Mouse (Mus musculus) myocyte (in vitro differentiated cells): ENCODE results near the gene Nudt22.

Experiments used
- E2F4 ChIP-seq: IDR thresholded peaks from one replicate; pipeline ENCODE4 v1.6.1; 2011; ENCODE audit warnings: mild to moderate bottlenecking, control low read depth, moderate library complexity; ENCODE audit not compliant: insufficient read depth
- MYOG ChIP-seq, 3 experiments: IDR thresholded peaks; one replicate each; pipeline ENCODE4 v1.6.1; 2011; ENCODE audit warnings: control low read depth in 2 of 3, low read depth in 2 of 3, mild to moderate bottlenecking in 2 of 3; ENCODE audit not compliant: insufficient read length in 2 of 3, control insufficient read depth in 1 of 3, insufficient read depth in 1 of 3
- POLR2A ChIP-seq: IDR thresholded peaks from one replicate; pipeline ENCODE4 v1.6.1; 2011; ENCODE audit warnings: low read depth, mild to moderate bottlenecking, control low read depth, moderate library complexity; ENCODE audit not compliant: insufficient read length
- POLR2AphosphoS2 ChIP-seq: IDR thresholded peaks from one replicate; pipeline ENCODE4 v1.6.1; 2011; ENCODE audit warnings: low read depth, control low read depth; ENCODE audit not compliant: insufficient read length
- REST ChIP-seq: IDR thresholded peaks from one replicate; pipeline ENCODE4 v1.6.1; 2011; ENCODE audit warnings: mild to moderate bottlenecking, control low read depth, moderate library complexity; ENCODE audit not compliant: insufficient read depth, insufficient read length
- SRF ChIP-seq: IDR thresholded peaks from one replicate; pipeline ENCODE4 v1.6.1; 2011; ENCODE audit warnings: low read depth; ENCODE audit not compliant: control insufficient read depth, insufficient read length
- TCF12 ChIP-seq: IDR thresholded peaks from one replicate; pipeline ENCODE4 v1.6.1; 2011; ENCODE audit warnings: mild to moderate bottlenecking, control low read depth; ENCODE audit not compliant: poor library complexity, insufficient read depth, severe bottlenecking
- USF1 ChIP-seq: IDR thresholded peaks from one replicate; pipeline ENCODE4 v1.6.1; 2011; ENCODE audit warnings: low read depth, mild to moderate bottlenecking, control low read depth, moderate library complexity

DNA sequence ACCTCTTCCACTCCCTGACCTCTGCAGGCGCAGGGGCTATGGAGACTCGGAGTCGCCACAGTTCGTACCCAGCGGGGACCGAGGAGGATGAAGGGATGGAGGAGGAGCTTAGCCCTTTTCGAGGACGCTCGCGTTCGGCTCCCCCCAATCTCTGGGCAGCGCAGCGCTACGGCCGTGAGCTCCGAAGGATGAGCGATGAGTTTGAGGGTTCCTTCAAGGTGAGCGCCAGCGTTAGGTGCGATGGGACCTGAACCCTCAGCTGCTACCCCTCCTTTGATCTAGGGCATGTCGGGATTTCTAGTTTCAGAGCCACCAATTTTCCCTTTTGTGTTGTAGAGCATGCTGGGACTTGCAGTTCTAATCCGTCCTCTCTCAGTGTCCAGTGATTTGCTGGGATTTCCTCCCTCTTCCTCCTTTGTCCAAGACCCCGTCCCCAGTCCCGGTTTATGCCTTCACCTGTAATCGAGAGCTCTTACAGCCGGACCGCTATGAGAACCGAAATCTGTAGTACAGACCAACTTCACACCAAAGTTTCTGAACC lies 45.2 kb downstream of the Nudt22 start:
- TF ChIP-seq E2F4: no peak
- no peak for TF ChIP-seq SRF
- peak; percentile 74 for TF ChIP-seq POLR2A
- peak; percentile 94 for TF ChIP-seq POLR2AphosphoS2
- no peak for TF ChIP-seq REST
- TF ChIP-seq MYOG (IDR thresholded peaks at IDR 0.05; ENCODE audit: control insufficient read depth in 1 of 3, insufficient read depth in 1 of 3, insufficient read length in 2 of 3, low read depth in 2 of 3): no peak
- no peak for TF ChIP-seq USF1
- no peak for TF ChIP-seq TCF12
